Mouse (Mus musculus) fibroblast of lung, adult 2 months (primary cell): Measurements from ENCODE around the gene Prlhr.

Source experiments
- DNase-seq: peaks from one replicate; pipeline ENCODE4 v3.0.0-alpha.2; 2011; ENCODE audit warnings: low read depth

Prlhr gene

GRCm38 (mm10) chr19:60468254-60468762 lies at the start of gene Prlhr:
Gene Prlhr, minus strand, starts transcription at chr19:60468304.
- no peak for DNase-seq

DNA sequence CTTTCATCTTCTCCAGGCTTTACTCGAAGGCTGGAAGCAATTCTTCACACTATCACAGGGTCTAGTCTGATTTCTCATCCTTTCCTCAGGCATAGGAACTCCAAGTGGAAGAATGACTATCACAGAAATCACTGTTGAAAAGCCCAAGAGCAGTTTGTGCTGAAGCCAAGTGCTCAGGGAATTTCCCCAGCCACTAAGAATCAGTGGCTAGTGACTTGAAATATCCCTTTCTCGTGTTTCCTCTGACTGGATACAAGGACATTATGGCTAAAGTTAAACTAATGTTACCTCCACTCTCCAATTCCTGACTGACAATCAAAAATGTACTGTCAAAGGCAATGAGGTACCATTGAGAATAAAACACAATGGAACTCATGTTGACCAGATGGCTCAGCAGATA lies 47.0 kb upstream of the Prlhr start:
- no peak for DNase-seq

DNA sequence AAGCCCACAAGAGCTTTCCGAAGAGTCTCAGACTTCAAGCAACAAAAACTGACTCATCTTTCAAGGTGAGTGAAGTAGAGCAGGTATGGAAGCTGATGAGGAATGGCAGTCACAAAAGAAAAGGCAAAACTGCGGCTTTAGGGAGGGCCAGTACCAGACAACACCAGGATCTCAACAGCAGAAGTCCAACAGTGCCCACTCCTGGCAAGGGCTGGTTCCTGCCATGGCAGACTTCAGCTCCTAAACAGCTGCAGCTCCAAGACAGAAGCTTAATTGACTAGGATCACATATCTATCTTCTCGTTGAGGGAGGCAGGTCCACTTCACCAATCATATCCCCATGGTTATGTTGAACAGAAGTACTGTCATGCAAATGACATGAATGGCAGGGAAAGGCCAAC lies 45.3 kb upstream of the Prlhr start:
- no peak for DNase-seq

- no peak for DNase-seq
Measured at GRCm38 (mm10) chr19:60500209-60500608, 32.1 kb upstream of the Prlhr start.

- DNase-seq, result no peak
Measured at GRCm38 (mm10) chr19:60497171-60497570, 29.1 kb upstream of the Prlhr start.

DNA sequence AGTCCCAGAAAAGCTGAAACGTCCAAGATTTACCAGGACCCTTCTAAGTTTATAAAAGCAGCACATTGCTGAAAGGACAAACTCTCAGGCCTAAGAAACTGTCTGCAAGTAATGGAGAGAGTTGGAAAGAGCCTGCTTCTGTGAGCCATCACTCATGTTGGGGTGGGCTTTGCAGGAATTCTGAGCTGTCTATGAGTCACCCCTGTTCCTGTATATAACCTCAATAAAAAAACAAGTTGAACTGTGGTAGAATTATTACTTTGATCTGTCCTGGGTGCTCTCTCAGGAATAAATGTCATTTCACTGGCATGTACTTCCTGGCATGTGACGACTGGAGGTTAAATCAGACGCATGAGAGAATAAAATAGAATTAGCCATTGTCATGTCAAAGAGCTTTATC lies 27.7 kb upstream of the Prlhr start:
- no peak for DNase-seq

DNA sequence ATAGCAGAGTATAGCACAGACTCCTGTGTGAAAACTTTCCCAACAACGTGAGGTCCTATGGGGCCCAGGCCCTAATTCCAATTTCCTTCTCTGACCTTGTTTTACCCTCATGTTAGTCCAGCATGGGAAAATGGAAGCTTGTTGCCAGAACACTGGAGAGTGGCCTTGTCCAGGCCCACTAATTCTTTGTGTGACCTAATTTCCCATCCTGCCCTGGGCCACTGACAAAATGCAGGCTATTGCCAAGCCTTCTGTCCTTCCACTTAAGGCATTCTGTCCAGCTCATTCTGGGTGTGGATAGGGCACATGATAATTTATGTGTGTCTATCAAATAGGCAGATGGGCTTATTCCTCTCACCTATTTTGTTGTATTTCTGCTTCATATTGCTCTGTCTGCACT lies 21.5 kb upstream of the Prlhr start:
- no peak for DNase-seq

GRCm38 (mm10) chr19:60485261-60485660 lies 17.2 kb upstream of the Prlhr start:
- DNase-seq, result no peak

DNA sequence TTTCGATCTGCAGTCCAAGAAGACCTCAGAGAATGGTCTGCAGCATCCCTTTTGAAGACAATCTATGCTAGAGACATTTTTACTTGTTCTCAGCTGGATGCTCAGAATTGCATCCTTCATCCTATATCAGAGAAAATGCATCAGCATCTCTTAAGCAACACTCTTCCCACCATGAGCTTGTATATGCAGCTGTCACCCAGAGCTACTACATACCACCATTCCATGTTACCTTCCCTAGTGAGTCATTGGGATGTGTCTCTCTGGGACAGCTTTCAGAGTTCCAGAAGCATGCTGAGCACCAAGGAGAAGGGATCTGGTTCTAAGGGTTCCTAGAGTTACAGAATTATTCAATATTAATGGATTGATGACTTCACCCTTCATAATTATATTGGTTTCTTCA lies 10.8 kb upstream of the Prlhr start:
- no peak for DNase-seq

- DNase-seq, result no peak
Measured at GRCm38 (mm10) chr19:60477788-60478187, 9.7 kb upstream of the Prlhr start.

- no peak for DNase-seq
Measured at GRCm38 (mm10) chr19:60468846-60469245, 742 bp upstream of the Prlhr start.

DNA sequence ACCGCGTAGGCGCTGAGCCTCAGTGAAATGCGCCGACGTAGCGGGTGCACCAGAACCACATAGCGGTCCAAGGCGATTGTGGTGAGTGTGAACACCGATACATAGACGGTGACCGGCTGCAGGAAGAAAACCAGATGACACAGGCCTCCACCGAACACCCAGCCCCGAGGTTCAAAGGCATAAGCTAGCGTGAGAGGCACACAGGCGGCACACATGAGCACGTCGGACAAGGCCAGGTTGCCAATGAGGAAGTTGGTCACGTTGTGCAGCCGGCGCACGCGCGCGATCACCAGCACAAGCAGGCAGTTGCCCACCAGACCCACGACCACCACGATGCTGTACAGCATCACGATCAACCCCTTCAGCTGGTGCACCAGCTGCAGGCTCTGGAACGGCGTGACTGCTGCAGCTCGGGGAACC lies 506 bp downstream of the Prlhr start:
- no peak for DNase-seq

DNA sequence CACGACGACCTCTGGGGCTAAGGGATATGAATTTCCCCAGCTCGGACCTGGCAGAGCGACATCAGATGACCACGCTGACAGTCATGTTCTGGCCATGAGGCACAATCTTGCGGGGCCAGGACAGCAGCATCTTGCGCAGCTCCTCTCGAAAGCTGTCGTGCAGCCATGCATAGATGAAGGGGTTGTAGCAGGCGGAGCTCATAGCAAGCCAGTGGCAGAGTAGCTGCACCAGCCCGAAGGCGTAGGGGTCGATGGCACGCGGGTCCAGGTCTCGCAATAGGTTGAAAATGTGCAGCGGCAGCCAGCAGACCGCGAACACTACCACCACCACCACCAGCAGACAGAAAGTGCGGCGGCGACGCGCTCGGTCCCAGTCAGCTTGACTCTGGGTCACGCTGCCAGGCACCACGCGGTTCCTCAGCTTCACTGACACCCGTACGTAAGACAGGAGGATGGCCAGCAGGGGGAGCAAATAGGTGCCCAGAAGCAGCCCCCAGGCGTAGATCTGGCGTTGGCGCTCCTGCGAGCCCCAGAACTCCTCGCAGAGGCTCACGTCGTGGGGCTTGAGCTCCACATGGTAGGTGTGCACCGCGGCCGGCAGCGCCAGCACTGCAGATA lies 1.0 kb downstream of the Prlhr start:
- DNase-seq, result no peak

DNA sequence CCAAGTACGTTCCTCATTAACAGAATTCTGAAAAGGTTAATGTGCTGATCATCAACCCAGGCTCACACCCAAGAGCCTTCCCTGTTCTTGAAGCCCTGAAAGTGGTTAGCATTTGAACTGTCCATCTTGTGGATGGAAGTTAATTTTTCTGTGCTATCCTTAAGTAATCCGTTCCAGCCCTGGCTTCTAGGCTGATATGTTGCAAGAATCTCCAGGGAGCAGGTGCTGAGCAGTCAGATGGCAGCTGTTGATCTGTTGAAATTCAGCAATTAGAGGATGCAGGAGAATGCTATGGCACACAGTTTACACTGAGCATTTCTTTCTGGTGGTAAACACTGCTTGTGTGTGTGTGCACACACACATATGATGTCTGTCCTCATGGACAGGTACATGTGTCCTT lies 2.4 kb downstream of the Prlhr start:
- no peak for DNase-seq

DNA sequence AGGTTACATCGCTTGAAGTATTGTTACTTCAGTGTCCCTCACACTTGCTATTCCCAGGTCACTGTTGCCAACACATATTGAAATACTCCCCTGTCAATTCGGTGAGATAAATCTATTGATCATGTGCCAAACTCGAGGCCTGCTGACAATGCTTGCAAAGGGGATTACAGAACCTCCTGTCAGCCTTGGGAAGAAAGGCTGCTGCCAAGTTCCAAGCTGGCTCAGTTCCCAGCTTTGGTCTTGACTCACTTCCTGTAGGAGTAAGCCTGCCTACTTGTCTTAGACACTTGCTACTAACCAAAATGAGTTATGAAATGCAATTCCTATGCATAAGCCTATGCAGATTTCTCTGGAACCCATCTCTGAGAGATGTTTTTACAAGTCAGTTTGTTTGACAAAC lies 4.2 kb downstream of the Prlhr start:
- DNase-seq, result peak; percentile 95

- no peak for DNase-seq
Measured at GRCm38 (mm10) chr19:60463440-60463839, 4.7 kb downstream of the Prlhr start.

DNA sequence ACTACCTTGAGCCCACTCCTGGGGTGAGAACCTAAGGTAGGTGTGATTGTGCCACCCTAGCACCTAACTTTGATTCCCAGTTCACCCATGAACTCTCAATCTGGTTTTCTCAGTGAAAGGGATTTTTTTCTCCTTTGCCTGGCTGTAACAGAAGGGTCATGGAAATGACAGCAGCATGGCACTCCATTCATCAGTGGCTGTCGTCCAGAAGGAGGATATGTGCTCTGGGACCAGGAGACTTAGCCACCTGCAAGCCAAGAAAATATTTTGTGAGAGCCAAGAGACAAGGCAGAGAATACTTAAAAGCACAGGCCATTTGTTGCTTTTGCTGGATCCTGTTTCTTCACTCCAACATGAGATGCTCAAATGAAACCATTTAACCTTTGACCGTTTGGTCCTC lies 6.6 kb downstream of the Prlhr start:
- no peak for DNase-seq

DNA sequence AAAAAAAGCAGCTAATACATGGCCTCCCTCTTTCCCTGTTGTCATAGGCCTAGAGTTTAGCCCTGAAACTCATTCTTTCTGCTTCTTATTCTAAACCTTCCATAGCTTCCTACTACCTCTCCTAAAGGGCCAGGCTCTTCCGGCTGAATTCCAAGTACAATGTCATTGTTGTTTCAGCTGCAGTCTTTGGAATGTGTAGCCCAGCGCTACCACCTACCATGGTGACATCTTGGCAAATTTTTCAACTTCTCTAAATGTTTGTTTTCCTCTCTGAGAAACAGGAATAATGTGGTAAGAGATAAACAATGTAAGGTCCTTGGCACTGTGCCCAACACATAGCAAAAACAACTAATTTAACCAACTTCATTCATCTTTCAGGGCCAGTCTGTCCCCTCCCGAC lies 8.4 kb downstream of the Prlhr start:
- DNase-seq, result no peak

DNA sequence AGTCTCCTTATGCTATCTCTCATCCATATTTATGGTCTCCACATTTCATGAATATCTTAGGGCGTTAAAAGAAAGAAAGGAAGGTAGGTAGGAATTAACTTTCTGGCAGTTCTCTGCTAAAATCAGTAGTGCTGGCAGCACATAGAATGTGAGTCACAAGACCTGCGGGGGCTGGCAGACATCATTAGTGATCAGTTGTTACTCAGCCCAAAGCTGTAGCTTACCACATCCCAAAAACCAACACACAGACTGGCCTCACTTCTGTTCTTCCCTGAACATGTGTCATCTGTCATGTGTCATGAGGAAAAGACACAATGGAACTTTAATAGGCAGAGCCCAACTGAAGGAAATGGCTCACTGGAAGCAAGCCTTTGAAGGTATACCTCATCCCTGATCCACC lies 9.0 kb downstream of the Prlhr start:
- no peak for DNase-seq

GRCm38 (mm10) chr19:60455791-60456190 lies 12.3 kb downstream of the Prlhr start:
- DNase-seq, result no peak

DNA sequence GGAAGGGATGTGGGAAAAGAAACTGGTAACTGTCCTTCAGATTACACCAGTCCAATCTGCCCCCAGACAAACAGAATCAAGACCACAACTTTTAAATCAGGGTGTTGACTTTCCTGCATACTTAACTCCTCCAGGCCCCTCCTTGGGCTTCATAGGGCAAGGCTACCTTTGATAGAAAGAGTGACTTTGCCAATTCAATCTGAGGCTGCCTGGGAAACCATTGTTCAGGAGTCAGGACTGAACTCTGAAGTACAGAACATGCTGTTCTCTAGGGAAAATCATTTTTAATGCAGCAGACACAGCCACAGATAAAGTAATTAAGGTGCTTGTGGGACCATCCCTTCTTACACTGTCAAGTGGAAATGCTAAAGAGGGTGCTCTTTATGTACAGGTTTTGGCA lies 27.6 kb downstream of the Prlhr start:
- DNase-seq, result no peak

DNA sequence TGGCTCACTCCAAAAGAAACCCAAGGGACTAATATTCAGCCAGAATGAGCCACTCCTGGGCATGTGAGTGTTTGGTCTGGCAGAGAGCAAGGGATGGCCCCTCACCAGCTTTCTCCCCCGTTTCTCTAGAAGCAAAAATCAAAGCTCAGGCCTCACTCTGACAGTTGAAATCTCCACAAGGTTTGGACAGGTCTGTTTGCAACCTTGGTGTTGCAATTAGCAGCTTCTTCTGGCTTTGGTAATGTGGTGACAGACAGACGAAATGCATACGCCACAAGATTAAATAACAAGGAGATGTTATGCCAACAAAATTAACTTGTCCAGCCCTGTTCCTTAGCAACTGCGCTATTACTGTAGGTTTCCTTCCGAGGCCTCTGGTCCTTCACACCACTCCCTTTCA lies 28.0 kb downstream of the Prlhr start:
- DNase-seq, result no peak

- peak; percentile 18 for DNase-seq
Measured at GRCm38 (mm10) chr19:60437566-60438241, 30.4 kb downstream of the Prlhr start.
